Mouse (Mus musculus) liver, embryonic 13.5 days (tissue): ENCODE results near the gene Wfdc11. TPM values are rescaled to one million over a fixed set of nuclear protein-coding genes. Genes with fewer than 3 reads are reported as not detected.

Experiments used
- ATAC-seq: fragments of 200-750 bp; cut with Nextera tagmentation; 2 replicates; pipeline ENCODE4 v1.8.0; 2017; ENCODE audit warnings: low read depth, mild to moderate bottlenecking, moderate number of reproducible peaks, moderate library complexity
- DNase-seq: peaks from one replicate; pipeline ENCODE4 v3.0.0; 2022
- H3K27ac ChIP-seq: fragments of 300-500 bp; sonication (generic); 2 replicates; pipeline ENCODE4 v1.5.1; 2015; ENCODE audit warnings: moderate library complexity, mild to moderate bottlenecking, inconsistent platforms
- H3K27me3 ChIP-seq: fragments of 300-500 bp; sonication (generic); 2 replicates; pipeline ENCODE4 v1.6.1; 2015; ENCODE audit warnings: mild to moderate bottlenecking, inconsistent platforms
- H3K36me3 ChIP-seq: fragments of 300-500 bp; sonication (generic); 2 replicates; pipeline ENCODE4 v1.6.1; 2015; ENCODE audit warnings: mild to moderate bottlenecking, inconsistent platforms
- H3K4me1 ChIP-seq: fragments of 300-500 bp; sonication (generic); replicated peaks from 2 replicates; pipeline ENCODE4 v1.6.1; 2015; ENCODE audit warnings: inconsistent platforms
- H3K4me2 ChIP-seq: fragments of 300-500 bp; sonication (generic); 2 replicates; pipeline ENCODE4 v1.6.1; 2015; ENCODE audit warnings: inconsistent platforms, mild to moderate bottlenecking, moderate library complexity
- H3K4me3 ChIP-seq: fragments of 300-500 bp; sonication (generic); replicated peaks from 2 replicates; pipeline ENCODE4 v1.5.1; 2015; ENCODE audit warnings: mild to moderate bottlenecking, inconsistent platforms
- H3K9ac ChIP-seq: fragments of 300-500 bp; sonication (generic); 2 replicates; pipeline ENCODE4 v1.6.1; 2015; ENCODE audit warnings: mild to moderate bottlenecking, inconsistent platforms
- H3K9me3 ChIP-seq: fragments of 300-500 bp; sonication (generic); replicated peaks from 2 replicates; pipeline ENCODE4 v1.6.1; 2016; ENCODE audit warnings: inconsistent platforms
- WGBS: fragments of 180-500 bp; shearing (Covaris S2); methylation state at CpG from one replicate; pipeline ENCODE4 v1.1.7; 2015; ENCODE audit not compliant: insufficient replicate concordance; 5-methylcytosine and 5-hydroxymethylcytosine counted together
- polyA plus RNA-seq: library from polyadenylated mRNA; unstranded; fragments of >200 nt; fragmentation: Nextera tagmentation; extraction: Ambion mirVana; gene quantifications from 2 replicates; pipeline ENCODE4 v1.2.1, GENCODE M21; 2015

Gene Wfdc11
- polyA plus RNA-seq, 1 experiment from 2014 or later: not detected

DNA sequence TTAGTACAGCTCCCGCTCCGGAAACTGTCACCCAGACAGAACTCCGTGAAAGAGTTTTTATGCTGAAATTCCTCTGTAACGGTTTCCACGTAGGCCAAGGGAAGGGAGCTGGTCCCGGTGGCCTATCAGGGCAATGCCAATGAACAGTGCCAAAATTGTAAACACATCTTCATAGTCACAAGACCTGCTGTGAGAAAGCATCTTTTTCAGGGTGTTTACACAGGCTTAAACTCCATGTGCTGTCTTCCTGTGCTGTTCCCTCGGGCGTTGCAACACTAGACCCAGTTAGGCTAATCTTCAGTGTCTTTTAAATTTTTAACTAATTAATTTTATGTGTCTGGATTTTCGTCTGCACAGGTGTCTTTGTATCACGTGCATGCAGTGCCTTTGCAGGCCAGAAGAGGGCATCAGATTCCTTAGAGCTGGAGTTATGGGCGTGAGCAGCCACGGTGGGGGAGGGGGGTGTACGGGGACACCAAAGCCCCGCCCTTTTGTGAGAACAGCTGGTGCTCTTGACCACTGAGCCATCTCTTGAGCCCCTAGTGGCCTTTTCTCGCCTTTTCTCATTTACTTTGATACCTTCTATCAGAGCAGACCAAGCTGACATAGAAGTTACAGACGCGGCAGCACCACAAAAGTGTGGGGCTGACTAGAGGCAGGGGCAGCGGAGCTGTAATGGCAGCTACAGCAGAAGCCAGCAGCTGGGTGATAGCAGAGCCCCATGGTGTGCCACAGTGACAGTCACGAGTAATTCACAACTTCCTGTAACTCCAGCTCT, 5.2 kb upstream of the Wfdc11 start:
- WGBS: 18% methylated on average over 19 of the region's 19 CpGs
- Histone ChIP-seq H3K9ac (no peak overlapping the region), H3K4me3 (peak overlapping the region; percentile 25), H3K4me1 (peaks cover 4% of the 10 kb centered on the region), H3K4me2 (peak overlapping the region; percentile 51), H3K27ac (no peak overlapping the region), H3K27me3 (no peaks in the 10 kb centered on the region), H3K36me3 (no peaks in the 10 kb centered on the region), H3K9me3 (no peaks in the 10 kb centered on the region)
- peak; percentile 38 for DNase-seq
- peak; percentile 31; the same call in 1 of the 2 replicates for ATAC-seq

DNA sequence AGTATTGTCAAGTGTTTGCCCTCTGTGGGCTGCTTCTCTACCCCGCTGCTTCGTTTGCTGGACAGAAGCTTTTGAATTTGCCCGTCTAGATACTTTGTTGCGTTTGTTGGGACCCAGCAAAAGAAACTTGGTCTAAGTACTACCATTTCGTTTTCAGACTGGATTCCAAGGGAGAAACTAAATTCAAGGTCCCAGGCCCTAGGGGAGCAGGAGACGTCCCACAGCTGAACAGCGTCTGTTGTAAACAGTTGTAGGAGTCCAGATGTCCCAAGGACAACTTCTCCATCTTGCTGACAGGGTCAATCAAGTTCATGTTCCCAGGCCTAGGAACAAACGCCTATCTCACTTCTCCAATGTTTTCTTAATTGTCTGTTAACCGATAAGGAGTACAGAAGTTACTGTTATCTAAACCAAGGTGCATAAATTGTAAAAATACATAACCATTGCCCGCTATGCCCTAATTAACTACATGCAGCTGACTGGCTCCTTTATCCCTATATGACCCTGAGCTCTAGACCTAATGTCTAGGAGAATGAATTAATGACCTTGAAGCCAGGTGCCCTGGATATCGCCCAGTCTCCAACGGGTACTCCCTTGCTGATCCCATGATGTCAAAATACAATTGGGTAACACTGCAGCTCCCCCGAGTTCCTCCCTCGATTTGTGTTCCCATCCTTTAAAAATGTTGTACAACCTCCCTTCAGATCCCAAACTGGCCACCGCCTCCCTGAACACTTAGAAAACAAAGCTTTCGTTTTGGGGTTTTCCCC, 3.2 kb upstream of the Wfdc11 start:
- H3K9ac ChIP-seq: no peak overlapping the region
- H3K4me2 ChIP-seq: no peak overlapping the region
- 65% methylated on average over 16 of the region's 16 CpGs for WGBS
- no peak overlapping the region for H3K4me3 ChIP-seq
- H3K27ac ChIP-seq: no peak overlapping the region
- ATAC-seq (no peak), DNase-seq (no peak)
- H3K36me3 ChIP-seq: no peaks in the 10 kb centered on the region
- no peaks in the 10 kb centered on the region for H3K9me3 ChIP-seq
- H3K4me1 ChIP-seq: peaks cover 4% of the 10 kb centered on the region
- H3K27me3 ChIP-seq: no peaks in the 10 kb centered on the region

DNA sequence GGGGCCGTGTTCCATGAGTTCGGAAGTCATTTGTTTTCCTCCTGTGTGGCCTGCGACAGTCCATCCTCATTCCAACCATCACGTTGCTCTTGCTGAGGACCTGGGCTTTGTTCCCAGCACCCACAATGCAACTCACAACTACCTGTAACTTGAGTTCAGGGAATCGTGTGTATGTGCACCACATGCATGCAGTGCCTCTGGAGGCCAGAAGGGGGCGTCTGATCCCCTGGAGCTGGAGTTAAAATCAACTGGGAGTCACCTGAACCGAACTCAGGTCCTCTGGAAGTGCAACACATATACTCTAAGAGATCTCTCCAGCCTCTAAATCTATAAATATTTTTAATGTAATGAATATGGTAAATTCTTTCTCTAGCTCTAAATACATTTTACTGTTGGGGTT, 2.2 kb upstream of the Wfdc11 start:
- H3K27me3 ChIP-seq: no peaks in the 10 kb centered on the region
- no peak overlapping the region for H3K4me2 ChIP-seq
- H3K36me3 ChIP-seq: no peaks in the 10 kb centered on the region
- peaks cover 4% of the 10 kb centered on the region for H3K4me1 ChIP-seq
- H3K9ac ChIP-seq: no peak overlapping the region
- DNase-seq: no peak
- no peak overlapping the region for H3K4me3 ChIP-seq
- ATAC-seq: no peak
- H3K9me3 ChIP-seq: no peaks in the 10 kb centered on the region
- no peak overlapping the region for H3K27ac ChIP-seq
- 64% methylated on average over 7 of the region's 7 CpGs for WGBS

DNA sequence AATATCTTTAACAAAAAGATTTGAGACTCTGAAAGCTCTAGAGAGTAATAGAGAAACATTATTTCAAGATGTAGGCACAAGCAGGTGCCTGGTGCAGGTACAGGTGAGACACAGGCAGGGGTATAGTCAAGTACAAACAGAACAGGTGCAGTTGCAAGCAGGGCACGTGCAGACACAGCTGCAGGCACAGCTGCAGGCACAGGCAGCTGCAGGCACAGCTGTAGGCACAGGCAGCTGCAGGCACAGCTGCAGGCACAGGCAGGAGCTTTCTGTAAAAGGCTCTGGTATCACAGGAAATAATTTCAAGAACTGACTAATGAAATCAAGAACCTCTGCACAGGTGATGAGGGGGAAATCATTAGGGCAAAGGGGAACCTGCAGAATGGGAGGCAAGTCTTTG, 2.9 kb downstream of the Wfdc11 start:
- ATAC-seq (no peak), DNase-seq (no peak)
- no peak overlapping the region for H3K9ac ChIP-seq
- H3K27me3 ChIP-seq: no peaks in the 10 kb centered on the region
- no peak overlapping the region for H3K27ac ChIP-seq
- no peaks in the 10 kb centered on the region for H3K9me3 ChIP-seq
- H3K36me3 ChIP-seq: no peaks in the 10 kb centered on the region
- no peaks in the 10 kb centered on the region for H3K4me1 ChIP-seq
- 26% methylated on average over 1 of the region's 1 CpGs for WGBS
- H3K4me3 ChIP-seq: no peak overlapping the region
- no peak overlapping the region for H3K4me2 ChIP-seq

DNA sequence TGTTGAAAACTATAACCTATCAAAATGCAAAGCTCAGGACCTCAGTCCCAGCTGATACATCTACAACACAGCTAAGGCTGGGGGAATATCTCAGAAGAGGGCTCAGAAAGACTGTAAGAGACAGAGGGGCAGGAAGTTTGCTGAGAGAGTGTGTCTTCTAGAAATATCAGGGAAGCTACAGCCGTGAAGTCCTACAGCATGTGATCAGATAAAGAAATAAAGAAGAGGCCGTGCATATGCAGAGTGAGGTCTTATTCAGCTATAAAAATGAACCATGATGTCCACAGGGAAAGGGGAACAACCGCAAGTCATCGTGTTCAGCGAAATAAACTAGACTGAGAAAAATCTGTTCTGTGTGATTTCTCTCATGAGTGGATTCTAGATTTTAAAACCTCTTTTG, 3.6 kb downstream of the Wfdc11 start:
- H3K4me2 ChIP-seq: no peak overlapping the region
- H3K4me1 ChIP-seq: no peaks in the 10 kb centered on the region
- H3K27me3 ChIP-seq: no peaks in the 10 kb centered on the region
- no peak overlapping the region for H3K4me3 ChIP-seq
- WGBS: 52% methylated on average over 5 of the region's 5 CpGs
- H3K36me3 ChIP-seq: no peaks in the 10 kb centered on the region
- no peak overlapping the region for H3K27ac ChIP-seq
- no peak for ATAC-seq
- no peaks in the 10 kb centered on the region for H3K9me3 ChIP-seq
- DNase-seq: no peak
- H3K9ac ChIP-seq: no peak overlapping the region

DNA sequence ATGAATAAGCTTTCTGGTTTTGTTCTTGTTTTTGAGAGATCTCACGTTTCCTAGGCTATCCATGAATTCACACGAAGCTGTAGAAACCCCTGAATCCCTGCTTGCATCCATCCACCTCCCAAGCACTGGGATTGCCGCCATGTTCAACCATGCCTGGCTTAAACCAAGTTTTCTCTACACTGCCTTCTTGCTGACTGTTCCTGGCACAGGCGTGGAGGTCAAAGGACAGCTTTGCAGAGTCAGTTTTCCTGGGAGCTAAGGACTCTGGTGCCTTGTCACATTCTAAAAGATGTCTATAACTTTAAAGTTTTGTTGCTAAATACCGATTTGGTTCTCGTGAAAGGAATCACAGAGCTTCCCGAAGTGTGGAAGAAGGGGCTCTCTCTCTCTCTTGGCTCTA, 9.0 kb downstream of the Wfdc11 start:
- no peak overlapping the region for H3K4me3 ChIP-seq
- no peak overlapping the region for H3K4me2 ChIP-seq
- WGBS: 65% methylated on average over 7 of the region's 7 CpGs
- no peaks in the 10 kb centered on the region for H3K4me1 ChIP-seq
- H3K9ac ChIP-seq: no peak overlapping the region
- DNase-seq (no peak), ATAC-seq (no peak)
- no peaks in the 10 kb centered on the region for H3K36me3 ChIP-seq
- no peaks in the 10 kb centered on the region for H3K9me3 ChIP-seq
- no peaks in the 10 kb centered on the region for H3K27me3 ChIP-seq
- no peak overlapping the region for H3K27ac ChIP-seq

DNA sequence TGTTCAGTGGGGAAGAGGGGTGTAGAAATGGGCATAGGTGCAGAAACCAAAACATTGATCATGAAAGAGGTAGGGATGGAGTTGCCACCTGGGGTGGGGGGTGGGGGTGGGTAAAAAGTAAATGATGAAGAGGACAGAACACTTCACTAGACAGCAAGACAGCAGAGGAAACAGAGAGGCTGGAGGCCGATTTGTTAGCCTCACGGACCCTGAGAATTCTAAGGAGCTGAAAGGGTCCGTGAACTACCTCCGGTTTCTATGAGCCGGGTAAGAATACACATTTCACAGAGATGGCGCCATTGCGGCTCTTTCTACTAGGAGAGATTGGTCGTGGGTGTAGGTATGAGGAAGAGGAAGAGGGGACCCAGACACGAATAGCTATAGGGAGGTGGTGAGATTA, 17.4 kb downstream of the Wfdc11 start, which contains the start of gene Wfdc9:
TSS of gene Wfdc9 (minus strand) at position 101 of the 400 bp plus-strand sequence.
- Histone ChIP-seq H3K27me3 (no peaks in the 10 kb centered on the region), H3K4me1 (no peaks in the 10 kb centered on the region), H3K4me3 (no peak within 1 kb of the TSS), H3K9ac (no peak within 1 kb of the TSS), H3K4me2 (no peak within 1 kb of the TSS), H3K36me3 (no peaks in the 10 kb centered on the region), H3K27ac (no peak within 1 kb of the TSS), H3K9me3 (no peaks in the 10 kb centered on the region)
- WGBS: 60% methylated on average over 9 of the region's 9 CpGs
- no peak for ATAC-seq
- DNase-seq: no peak

DNA sequence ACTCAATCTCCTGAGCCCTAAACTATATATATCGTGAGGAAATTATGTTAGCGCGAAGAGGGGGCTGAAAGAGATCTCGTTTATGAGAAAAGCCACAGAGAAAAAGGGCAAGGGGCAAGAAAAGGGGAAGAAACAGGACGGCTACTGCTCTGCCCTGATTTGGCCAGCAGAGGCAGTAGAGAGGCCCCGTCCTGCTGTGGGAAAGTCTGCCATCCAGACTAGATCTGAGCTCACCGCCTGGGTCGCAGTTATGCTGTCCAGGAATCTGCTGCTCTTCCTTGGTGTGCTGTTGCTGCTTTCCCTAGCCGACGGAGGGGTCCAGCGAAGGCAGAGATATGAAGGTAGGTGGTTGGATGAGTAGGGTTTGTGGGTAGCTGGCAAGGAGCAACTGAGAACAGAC, 18.0 kb downstream of the Wfdc11 start, which contains the start of gene Wfdc10:
TSS of gene Wfdc10 (plus strand) at position 189 of the 400 bp plus-strand sequence.
- no peaks in the 10 kb centered on the region for H3K9me3 ChIP-seq
- no peaks in the 10 kb centered on the region for H3K27me3 ChIP-seq
- H3K36me3 ChIP-seq: no peaks in the 10 kb centered on the region
- H3K4me3 ChIP-seq: no peak within 1 kb of the TSS
- DNase-seq (peak; percentile 3), ATAC-seq (no peak)
- H3K4me1 ChIP-seq: no peaks in the 10 kb centered on the region
- H3K27ac ChIP-seq: no peak within 1 kb of the TSS
- H3K4me2 ChIP-seq: no peak within 1 kb of the TSS
- 14% methylated on average over 11 of the region's 11 CpGs for WGBS
- H3K9ac ChIP-seq: no peak within 1 kb of the TSS

DNA sequence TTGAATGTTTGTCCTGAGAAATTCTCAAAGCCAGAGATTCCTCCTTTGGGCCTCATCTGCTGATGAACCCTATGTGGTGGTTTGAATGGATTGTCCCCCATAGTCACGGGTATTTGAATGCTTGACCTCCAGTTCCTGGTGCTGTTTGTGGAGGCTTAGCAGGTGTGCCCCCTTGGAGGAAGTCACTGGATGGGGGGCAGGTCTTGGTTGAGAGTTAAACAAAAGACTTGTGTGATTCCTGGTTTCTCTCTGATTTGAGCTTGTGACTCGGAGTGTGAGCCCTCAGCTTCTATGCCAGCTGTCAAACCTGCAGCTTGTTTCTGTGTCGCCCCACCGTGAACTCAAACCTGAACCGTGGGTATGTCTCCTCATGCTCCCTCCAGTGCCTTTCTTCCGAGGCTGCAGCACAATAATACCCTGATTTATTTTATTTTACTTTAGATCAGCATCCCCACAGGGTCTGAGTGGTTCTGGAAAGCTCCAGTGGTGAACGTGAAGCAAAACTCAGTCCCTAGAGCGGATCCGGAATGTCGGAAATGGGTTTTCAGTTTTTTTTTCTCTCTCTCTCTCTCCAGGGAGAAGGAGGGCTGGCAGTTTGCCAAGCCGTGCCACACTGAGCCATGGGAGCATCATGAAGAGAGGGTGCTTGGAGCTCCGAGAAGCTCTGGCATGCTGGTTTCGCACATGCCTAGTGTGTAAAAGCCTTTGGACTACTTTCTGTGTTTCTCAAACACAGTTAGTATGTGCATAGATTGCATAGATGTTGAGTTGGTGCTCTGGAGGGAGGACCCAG, 31.8 kb downstream of the Wfdc11 start:
- no peaks in the 10 kb centered on the region for H3K9me3 ChIP-seq
- no peak overlapping the region for H3K4me3 ChIP-seq
- H3K9ac ChIP-seq: no peak overlapping the region
- H3K27me3 ChIP-seq: no peaks in the 10 kb centered on the region
- no peaks in the 10 kb centered on the region for H3K4me1 ChIP-seq
- WGBS: 74% methylated on average over 13 of the region's 13 CpGs
- no peaks in the 10 kb centered on the region for H3K36me3 ChIP-seq
- H3K27ac ChIP-seq: no peak overlapping the region
- no peak overlapping the region for H3K4me2 ChIP-seq
- ATAC-seq: no peak
- no peak for DNase-seq

DNA sequence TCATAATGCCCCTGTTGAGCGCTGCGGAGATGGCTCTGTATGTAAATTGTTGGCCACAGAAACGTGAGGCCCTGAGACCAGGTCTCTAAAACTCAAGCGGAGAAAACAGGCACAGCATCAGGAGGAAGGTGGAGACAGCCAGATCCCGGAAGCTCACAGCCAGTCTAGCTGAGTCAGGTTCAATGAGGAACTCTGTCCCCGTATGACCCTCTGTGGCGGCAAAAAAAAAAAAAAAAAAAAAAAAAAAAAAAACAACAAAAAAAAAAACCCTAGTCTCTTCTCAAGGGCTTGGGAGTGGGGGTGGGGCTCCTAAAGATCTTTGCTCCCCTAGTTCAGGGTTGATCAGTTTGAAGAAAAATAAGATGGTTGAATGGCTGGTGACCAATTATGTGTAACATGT, 32.8 kb downstream of the Wfdc11 start:
- Histone ChIP-seq H3K36me3 (no peaks in the 10 kb centered on the region), H3K9ac (no peak overlapping the region), H3K4me1 (no peaks in the 10 kb centered on the region), H3K9me3 (no peaks in the 10 kb centered on the region), H3K27ac (no peak overlapping the region), H3K4me2 (no peak overlapping the region), H3K4me3 (no peak overlapping the region), H3K27me3 (no peaks in the 10 kb centered on the region)
- 36% methylated on average over 7 of the region's 7 CpGs for WGBS
- DNase-seq (no peak), ATAC-seq (no peak)

DNA sequence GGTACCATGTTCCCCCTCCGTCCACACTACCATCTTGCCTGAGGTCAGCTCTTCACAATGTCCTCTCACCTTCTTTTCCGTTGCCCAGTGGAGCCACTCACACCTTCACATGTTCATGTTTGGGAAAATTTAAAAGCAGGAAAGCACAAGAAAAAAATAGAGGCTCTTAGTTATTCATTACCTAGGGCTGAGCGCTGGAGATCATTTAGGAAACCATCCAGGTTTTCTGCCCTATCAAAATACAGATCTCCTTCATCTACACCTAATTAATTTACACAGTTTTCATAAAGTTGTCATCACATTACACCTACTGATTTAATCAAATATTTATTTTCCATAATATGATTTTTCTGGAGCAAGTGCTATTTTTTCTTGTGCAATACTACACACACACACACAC, 35.2 kb downstream of the Wfdc11 start, which contains the start of gene Wfdc16:
TSS of gene Wfdc16 (minus strand) at position 101 of the 400 bp plus-strand sequence.
- DNase-seq: no peak

More for the DNA sequence above, 35.2 kb downstream of the Wfdc11 start, which contains the start of gene Wfdc16:
- Histone ChIP-seq H3K36me3 (no peaks in the 10 kb centered on the region), H3K9ac (no peak within 1 kb of the TSS), H3K4me3 (no peak within 1 kb of the TSS), H3K9me3 (no peaks in the 10 kb centered on the region), H3K27me3 (no peaks in the 10 kb centered on the region), H3K4me2 (no peak within 1 kb of the TSS), H3K27ac (no peak within 1 kb of the TSS), H3K4me1 (no peaks in the 10 kb centered on the region)
- ATAC-seq: no peak
- 60% methylated on average over 3 of the region's 3 CpGs for WGBS
